Mouse (Mus musculus): ENCODE data around the gene Dnajb2. TPM values are rescaled to one million over a fixed set of nuclear protein-coding genes. Genes with fewer than 3 reads are reported as not detected.
"Not testable (repeated sequence)": the region's sequence is repeated elsewhere in the genome, so short reads cannot be mapped to it uniquely, and the experiment has no call there.

Dnajb2 gene
- polyA plus RNA-seq, 1 experiment from 2014 or later, result 45.4 TPM

DNA sequence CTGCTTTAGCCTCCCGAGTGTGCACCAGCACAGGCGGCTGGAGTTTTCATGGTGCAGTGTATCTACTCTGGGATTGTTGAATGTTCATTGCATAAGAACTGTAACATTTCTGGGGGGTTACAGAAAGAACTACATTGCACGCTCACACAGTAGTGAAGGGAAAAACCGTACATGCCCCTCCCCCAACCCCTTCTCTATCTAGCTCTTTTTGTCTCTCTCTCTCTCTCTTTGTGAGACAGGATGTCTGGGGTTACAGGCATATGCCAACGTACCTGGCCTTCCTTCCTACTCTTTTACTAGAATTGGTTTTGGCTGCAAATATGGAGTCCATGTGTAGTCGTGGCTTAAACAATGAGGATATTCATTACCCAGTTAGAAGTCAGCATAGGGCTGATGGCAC is 13.3 kb upstream of the Dnajb2 start:
- H3K27ac ChIP-seq, result no peak overlapping the region
- no peak overlapping the region for H3K4me2 ChIP-seq (replicated peaks)
- 80% methylated on average over 6 of the region's 6 CpGs for WGBS
- H3K9me3 ChIP-seq, result no peaks in the 10 kb centered on the region
- H3K9ac ChIP-seq, result no peak overlapping the region
- H3K27me3 ChIP-seq, result peaks cover 50% of the 10 kb centered on the region
- no peaks in the 10 kb centered on the region for H3K36me3 ChIP-seq
- ATAC-seq (ENCODE audit: low FRiP score, low read depth), result no peak
- H3K4me3 ChIP-seq, result no peak overlapping the region
- peaks cover 15% of the 10 kb centered on the region for H3K4me1 ChIP-seq

DNA sequence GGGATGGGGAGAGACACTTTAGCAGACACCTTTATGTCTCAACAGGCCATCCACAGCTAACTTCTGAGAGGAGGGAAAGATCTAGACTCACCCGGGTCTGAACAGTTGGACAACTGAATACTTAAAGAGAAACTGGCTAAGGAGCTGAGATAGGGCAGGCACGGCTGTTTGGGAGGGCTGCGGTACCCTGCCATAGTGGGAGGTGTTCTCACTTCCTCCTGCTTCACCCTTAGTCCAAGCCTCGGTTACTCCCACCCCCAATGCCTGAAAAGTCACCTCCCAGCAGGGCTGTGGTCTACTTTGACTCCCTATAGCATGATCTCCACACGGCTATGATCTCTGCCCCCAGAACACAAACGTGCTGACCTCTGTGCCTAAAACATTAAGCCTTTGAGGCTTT is 12.7 kb upstream of the Dnajb2 start:
- no peak for ATAC-seq (ENCODE audit: low FRiP score, low read depth)
- no peak overlapping the region for H3K4me2 ChIP-seq (replicated peaks)
- no peaks in the 10 kb centered on the region for H3K36me3 ChIP-seq
- H3K4me3 ChIP-seq, result no peak overlapping the region
- 70% methylated on average over 6 of the region's 6 CpGs for WGBS
- no peak overlapping the region for H3K27ac ChIP-seq
- peaks cover 9% of the 10 kb centered on the region for H3K4me1 ChIP-seq
- H3K27me3 ChIP-seq, result peaks cover 44% of the 10 kb centered on the region
- no peaks in the 10 kb centered on the region for H3K9me3 ChIP-seq
- no peak overlapping the region for H3K9ac ChIP-seq

DNA sequence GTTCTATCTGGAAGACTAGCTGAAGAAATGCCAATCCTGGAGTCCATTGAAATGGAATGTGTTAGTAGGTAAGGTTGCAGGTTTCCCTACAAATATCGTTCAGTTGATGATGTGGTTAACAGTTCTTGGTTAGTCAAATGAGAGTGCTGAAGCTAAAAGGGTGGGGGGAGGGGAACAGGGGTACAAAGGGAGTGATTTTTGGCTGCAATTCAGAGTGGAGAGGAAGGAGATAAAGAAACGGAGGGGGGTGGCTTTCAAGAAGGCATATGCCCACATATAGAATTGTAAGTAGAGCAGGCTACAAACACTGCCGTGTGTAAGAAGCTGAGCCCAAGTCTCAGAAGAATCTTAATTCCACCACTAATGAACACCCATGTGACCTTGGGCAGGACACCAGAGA is 10.7 kb upstream of the Dnajb2 start:
- H3K4me1 ChIP-seq, result no peaks in the 10 kb centered on the region
- WGBS, result 73% methylated on average over 3 of the region's 3 CpGs
- no peak overlapping the region for H3K27ac ChIP-seq
- no peaks in the 10 kb centered on the region for H3K9me3 ChIP-seq
- no peak overlapping the region for H3K4me3 ChIP-seq
- ATAC-seq (ENCODE audit: low FRiP score, low read depth), result no peak
- H3K36me3 ChIP-seq, result no peaks in the 10 kb centered on the region
- H3K4me2 ChIP-seq (replicated peaks), result no peak overlapping the region
- H3K27me3 ChIP-seq, result peaks cover 28% of the 10 kb centered on the region
- no peak overlapping the region for H3K9ac ChIP-seq

DNA sequence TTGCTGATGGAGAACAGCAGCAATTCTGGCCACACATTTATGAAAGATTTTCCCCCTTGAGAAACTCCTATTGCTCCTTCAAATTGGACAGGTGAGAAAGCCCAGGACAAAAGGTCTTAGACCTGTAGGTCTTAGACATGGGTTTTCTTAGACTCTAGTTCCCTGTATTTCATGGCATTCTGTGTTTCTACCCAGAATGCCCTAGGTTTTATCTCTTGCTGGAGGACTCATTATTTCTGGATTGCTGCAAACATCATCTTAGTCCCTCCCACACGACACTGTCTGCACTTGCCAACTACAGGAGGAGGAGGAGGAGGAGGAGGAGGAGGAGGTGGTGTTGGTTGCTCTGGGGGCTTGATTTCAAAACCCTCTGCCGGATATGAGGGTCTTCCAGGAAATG is 10.1 kb upstream of the Dnajb2 start:
- Histone ChIP-seq H3K27me3 (peaks cover 25% of the 10 kb centered on the region), H3K27ac (no peak overlapping the region), H3K36me3 (no peaks in the 10 kb centered on the region), H3K9me3 (no peaks in the 10 kb centered on the region), H3K9ac (no peak overlapping the region), H3K4me2 (replicated peaks) (no peak overlapping the region), H3K4me3 (no peak overlapping the region), H3K4me1 (no peaks in the 10 kb centered on the region)
- ATAC-seq (ENCODE audit: low FRiP score, low read depth), result no peak
- WGBS, result 50% methylated on average over 2 of the region's 2 CpGs

DNA sequence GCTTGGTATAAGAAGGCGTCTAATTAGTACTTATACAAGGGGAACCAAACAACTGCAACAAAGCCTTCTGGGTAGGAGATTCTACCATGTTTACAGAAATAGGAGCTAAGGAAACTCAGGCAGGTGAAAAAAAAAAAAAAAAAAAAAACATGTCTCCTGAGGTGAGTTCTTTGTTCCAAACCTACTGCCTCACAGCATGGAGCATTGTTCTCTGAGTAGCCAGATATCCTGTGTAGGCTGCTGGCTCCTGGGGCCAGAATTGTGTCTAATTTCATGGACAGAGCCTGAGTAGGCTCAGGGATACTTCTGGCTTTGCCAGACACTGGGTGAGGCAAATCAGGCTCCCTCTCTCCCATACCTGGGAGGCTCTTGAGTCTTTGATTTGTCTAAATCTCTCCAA is 8.6 kb upstream of the Dnajb2 start:
- WGBS, result 66% methylated on average over 1 of the region's 1 CpGs
- H3K9ac ChIP-seq, result no peak overlapping the region
- no peak overlapping the region for H3K4me3 ChIP-seq
- H3K9me3 ChIP-seq, result no peaks in the 10 kb centered on the region
- ATAC-seq (ENCODE audit: low FRiP score, low read depth), result no peak
- no peaks in the 10 kb centered on the region for H3K36me3 ChIP-seq
- H3K4me1 ChIP-seq, result no peaks in the 10 kb centered on the region
- no peak overlapping the region for H3K27ac ChIP-seq
- H3K4me2 ChIP-seq (replicated peaks), result no peak overlapping the region
- peaks cover 11% of the 10 kb centered on the region; the same call in 1 of the 2 replicates for H3K27me3 ChIP-seq

DNA sequence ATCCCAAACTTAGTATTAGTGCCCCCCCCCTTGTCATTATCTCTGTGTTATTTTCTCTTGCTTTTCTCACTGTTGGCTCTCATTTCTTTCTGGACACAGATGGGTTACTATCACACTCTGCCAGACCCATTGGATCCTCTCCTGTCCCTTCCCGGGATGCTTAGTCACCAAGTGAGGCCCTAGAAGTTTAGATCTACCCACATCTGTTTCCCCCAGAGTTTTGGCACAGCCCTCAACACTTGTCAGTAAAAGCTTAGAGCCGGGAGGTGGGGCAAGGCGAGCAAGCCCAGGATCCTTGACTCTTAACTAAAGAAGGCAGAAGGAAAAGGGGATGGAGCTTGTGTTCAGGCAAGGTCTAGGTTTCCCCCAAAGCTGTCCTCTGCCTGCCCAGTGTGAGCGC is 7.0 kb upstream of the Dnajb2 start:
- no peak overlapping the region for H3K4me3 ChIP-seq
- WGBS, result 68% methylated on average over 4 of the region's 4 CpGs

DNA sequence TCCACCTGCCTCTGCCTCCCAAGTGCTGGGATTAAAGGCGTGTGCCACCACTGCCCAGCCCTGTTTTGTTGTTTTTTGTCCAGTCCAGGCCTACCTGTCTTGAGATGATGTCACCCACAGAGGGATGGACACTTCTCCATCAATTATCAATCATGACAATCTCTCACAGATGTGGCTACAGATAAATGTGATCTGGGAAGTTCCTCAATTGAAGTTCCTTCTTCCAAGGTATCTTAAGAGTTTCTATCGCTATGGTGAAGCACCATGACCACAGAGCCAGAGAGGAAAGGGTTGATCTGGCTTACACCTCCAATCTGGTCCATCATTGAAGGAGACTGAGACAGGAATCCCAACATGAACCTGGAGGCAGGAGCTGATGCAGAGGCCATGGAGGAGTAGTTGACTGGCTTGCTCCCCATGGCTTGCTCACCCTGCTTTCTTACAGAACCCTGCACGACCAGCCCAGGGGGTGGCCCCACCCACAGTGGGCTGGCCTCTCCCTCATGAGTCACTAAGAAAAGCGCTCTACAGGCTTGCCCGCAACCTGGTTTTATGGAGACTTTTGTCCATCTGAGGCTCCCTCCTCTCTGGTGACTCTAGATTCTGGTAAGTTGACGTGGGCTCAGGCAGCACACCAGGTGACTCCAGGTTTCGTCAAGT is 5.7 kb upstream of the Dnajb2 start:
- Histone ChIP-seq H3K4me1 (no peaks in the 10 kb centered on the region), H3K4me2 (replicated peaks) (no peak overlapping the region), H3K27me3 (0 out of 2 replicates have a peak, but pooled peaks cover 10% of the 10 kb centered on the region), H3K27ac (no peak overlapping the region), H3K9me3 (no peaks in the 10 kb centered on the region), H3K36me3 (no peaks in the 10 kb centered on the region), H3K4me3 (no peak overlapping the region), H3K9ac (no peak overlapping the region)
- ATAC-seq (ENCODE audit: low FRiP score, low read depth), result no peak
- 77% methylated on average over 7 of the region's 7 CpGs for WGBS

More for the DNA sequence above, 7.0 kb upstream of the Dnajb2 start:
- no peak for ATAC-seq (ENCODE audit: low FRiP score, low read depth)
- Histone ChIP-seq H3K4me2 (replicated peaks) (no peak overlapping the region), H3K27ac (no peak overlapping the region), H3K9me3 (no peaks in the 10 kb centered on the region), H3K4me1 (no peaks in the 10 kb centered on the region), H3K27me3 (peaks cover 11% of the 10 kb centered on the region; the same call in 1 of the 2 replicates), H3K36me3 (no peaks in the 10 kb centered on the region), H3K9ac (no peak overlapping the region)

DNA sequence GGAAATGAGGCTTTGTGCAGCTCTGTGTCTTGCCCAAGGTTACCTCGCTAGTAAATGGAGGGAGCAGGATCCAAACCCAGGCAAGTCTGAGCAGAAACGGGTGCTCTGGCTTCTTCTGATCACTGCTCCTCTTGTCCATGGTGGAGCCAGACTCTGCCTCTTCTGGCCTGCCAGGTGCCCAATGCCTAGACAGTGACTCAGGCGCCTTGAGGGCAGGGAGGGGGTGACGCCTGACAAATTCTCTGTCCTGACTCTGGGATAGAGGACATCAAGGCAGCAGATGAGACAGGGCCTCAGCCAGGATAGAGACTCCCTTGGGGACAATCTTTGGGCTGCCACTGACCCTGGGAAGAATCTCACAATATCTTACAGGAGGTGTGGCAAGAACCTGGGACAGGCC is 5.0 kb upstream of the Dnajb2 start:
- no peaks in the 10 kb centered on the region for H3K36me3 ChIP-seq
- no peak for ATAC-seq (ENCODE audit: low FRiP score, low read depth)
- H3K4me2 ChIP-seq (replicated peaks), result no peak overlapping the region
- no peak overlapping the region for H3K27ac ChIP-seq
- H3K4me1 ChIP-seq, result peaks cover 5% of the 10 kb centered on the region; the same call in 1 of the 2 replicates
- WGBS, result 73% methylated on average over 4 of the region's 4 CpGs
- 0 out of 2 replicates have a peak, but pooled peaks cover 8% of the 10 kb centered on the region for H3K27me3 ChIP-seq
- H3K9me3 ChIP-seq, result no peaks in the 10 kb centered on the region
- H3K4me3 ChIP-seq, result no peak overlapping the region
- H3K9ac ChIP-seq, result no peak overlapping the region

DNA sequence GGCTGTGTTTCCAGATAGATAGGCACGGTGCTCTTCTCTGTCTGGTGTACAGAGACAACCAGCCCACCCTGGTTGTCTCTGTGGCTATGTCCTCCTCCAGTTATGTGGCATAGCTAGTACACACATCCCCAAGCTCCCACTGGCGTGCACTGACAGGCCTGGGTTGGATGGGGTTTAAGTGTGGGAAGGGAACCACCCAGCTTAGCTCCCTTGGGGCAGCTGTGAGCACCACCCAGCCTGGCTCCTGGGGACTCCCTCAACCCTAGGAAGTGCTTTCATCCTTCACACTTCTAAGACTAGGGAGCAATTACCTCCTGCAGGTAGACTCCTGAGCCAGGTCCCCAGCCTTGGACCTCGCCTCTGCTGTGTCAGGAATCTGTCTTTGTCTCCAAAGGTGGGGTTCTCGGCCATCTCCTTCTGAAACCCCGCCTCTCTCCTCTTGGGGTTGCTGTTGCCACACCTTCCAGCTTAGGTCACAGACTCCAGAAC is 4.5 kb upstream of the Dnajb2 start, which contains the start of gene A630095N17Rik:
TSS of gene A630095N17Rik (minus strand) at position 439 of the 489 bp plus-strand sequence.
- Histone ChIP-seq H3K27ac (no peak within 1 kb of the TSS), H3K4me1 (peaks cover 6% of the 10 kb centered on the region), H3K36me3 (no peaks in the 10 kb centered on the region), H3K4me2 (replicated peaks) (no peak within 1 kb of the TSS), H3K9ac (no peak within 1 kb of the TSS), H3K27me3 (0 out of 2 replicates have a peak, but pooled peaks cover 8% of the 10 kb centered on the region), H3K4me3 (no peak within 1 kb of the TSS), H3K9me3 (no peaks in the 10 kb centered on the region)
- no peak for ATAC-seq (ENCODE audit: low FRiP score, low read depth)
- 63% methylated on average over 5 of the region's 5 CpGs for WGBS

DNA sequence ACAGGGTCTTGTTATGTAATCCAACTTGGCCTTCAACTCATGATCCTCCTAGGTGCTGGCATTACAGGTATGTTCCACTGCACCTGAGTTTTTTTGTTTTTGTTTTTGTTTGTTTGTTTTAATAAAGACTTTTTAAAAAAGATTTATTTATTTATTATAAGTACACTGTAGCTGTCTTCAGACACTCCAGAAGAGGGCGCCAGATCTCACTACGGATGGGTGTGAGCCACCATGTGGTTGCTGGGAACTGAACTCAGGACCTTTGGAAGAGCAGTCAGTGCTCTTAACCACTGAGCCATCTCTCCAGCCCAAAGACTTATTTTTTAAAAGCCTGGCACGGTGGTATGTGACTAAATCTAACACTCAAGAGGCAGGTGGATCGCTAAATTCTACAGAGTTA is 3.7 kb upstream of the Dnajb2 start:
- H3K9ac ChIP-seq; ATAC-seq (ENCODE audit: low FRiP score, low read depth): not testable (repeated sequence)
- 65% methylated on average over 4 of the region's 4 CpGs for WGBS

DNA sequence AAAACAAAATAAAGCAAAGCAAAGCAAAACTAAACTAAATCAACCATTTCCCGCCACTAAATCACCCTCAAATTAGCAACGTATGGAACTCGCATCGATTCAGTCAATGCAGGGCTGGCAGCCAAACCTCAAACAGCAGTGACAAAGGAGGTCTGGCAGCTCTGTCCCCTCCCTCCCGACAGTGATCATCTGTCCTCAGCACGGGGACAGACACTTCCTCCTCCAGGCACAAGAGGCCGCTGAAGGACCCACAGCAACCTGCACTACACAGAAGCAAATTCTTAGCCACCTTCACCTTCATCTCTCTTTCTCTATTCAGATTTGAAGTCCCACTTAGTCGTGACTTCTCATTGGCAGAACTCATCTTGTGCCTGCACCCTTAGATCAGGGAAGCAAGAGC is 1.6 kb upstream of the Dnajb2 start:
- Histone ChIP-seq H3K9ac (no peak overlapping the region), H3K27ac (no peak overlapping the region), H3K36me3 (peaks cover 5% of the 10 kb centered on the region; the same call in 1 of the 2 replicates), H3K9me3 (no peaks in the 10 kb centered on the region), H3K27me3 (0 out of 2 replicates have a peak, but pooled peaks cover 4% of the 10 kb centered on the region), H3K4me3 (no peak overlapping the region), H3K4me2 (replicated peaks) (no peak overlapping the region), H3K4me1 (peaks cover 19% of the 10 kb centered on the region)
- ATAC-seq (ENCODE audit: low FRiP score, low read depth), result no peak
- WGBS, result 1% methylated on average over 8 of the region's 8 CpGs

More for the DNA sequence above, 3.7 kb upstream of the Dnajb2 start:
- H3K4me1 ChIP-seq, result peaks cover 14% of the 10 kb centered on the region
- not testable (repeated sequence) for H3K36me3 ChIP-seq; H3K4me2 ChIP-seq (replicated peaks); H3K9me3 ChIP-seq; H3K27me3 ChIP-seq; H3K27ac ChIP-seq; H3K4me3 ChIP-seq

DNA sequence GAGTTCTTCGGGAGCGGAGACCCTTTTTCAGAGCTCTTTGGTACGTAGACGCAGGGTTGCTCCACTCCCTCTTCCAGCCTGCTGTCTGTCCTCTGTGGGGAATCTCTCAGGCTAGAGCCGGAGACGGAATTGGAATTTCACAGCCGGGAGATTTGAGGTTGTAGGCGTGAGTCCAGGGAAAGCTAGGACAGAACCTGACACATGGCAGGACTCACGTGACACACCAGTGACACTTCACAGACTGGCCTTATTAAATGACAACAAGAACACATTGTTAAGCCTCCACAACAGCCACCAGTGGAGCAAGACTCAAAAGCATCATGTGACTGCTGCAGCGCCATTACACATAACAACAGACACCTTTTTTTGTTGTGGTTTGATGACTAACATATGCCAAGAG is 3.4 kb downstream of the Dnajb2 start:
- Histone ChIP-seq H3K9ac (no peak overlapping the region), H3K27ac (no peak overlapping the region; the same call in 1 of the 2 replicates), H3K4me2 (replicated peaks) (no peak overlapping the region), H3K4me1 (peaks cover 20% of the 10 kb centered on the region), H3K36me3 (peaks cover 44% of the 10 kb centered on the region), H3K27me3 (no peaks in the 10 kb centered on the region), H3K9me3 (no peaks in the 10 kb centered on the region), H3K4me3 (no peak overlapping the region)
- ATAC-seq (ENCODE audit: low FRiP score, low read depth), result no peak
- 59% methylated on average over 10 of the region's 10 CpGs for WGBS

DNA sequence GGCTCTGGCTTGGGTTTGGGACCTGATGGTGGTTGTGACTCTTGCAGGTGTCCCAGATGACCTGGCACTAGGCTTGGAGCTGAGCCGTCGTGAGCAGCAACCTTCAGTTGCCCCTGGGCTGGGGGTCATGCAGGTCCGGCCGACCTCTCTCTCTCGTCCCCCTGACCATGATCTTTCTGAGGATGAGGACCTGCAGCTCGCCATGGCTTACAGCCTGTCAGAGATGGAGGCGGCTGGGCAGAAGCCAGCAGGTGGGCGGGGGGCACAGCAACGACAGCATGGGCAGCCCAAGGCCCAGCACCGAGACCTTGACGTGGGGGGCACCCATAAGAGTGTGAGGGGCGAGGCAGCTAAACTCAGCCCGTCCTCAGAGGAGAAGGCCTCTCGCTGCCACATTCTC is 7.2 kb downstream of the Dnajb2 start:
- 86% methylated on average over 14 of the region's 14 CpGs for WGBS

More for the DNA sequence above, 7.2 kb downstream of the Dnajb2 start:
- Histone ChIP-seq H3K4me3 (no peak overlapping the region), H3K27ac (no peak overlapping the region), H3K27me3 (no peaks in the 10 kb centered on the region), H3K9me3 (no peaks in the 10 kb centered on the region), H3K4me2 (replicated peaks) (no peak overlapping the region), H3K36me3 (peaks cover 44% of the 10 kb centered on the region), H3K9ac (no peak overlapping the region), H3K4me1 (peaks cover 11% of the 10 kb centered on the region)
- no peak for ATAC-seq (ENCODE audit: low FRiP score, low read depth)
